Mouse (Mus musculus) MEL (cell line): Measurements from ENCODE around the gene Slc22a1.

Experiments used
- CTCF ChIP-seq, 3 experiments: IDR thresholded peaks in 2 of 3; conservative IDR thresholded peaks in 1 of 3; 2 replicates each; pipeline ENCODE4 v1.5.1; 2011 to 2012; ENCODE audit warnings: low read length in 3 of 3, low read depth in 2 of 3, mild to moderate bottlenecking in 2 of 3, improper control_type of control experiment in 1 of 3, inconsistent platforms in 1 of 3, mixed read lengths in 1 of 3, moderate library complexity in 1 of 3; ENCODE audit not compliant: control insufficient read depth in 1 of 3, insufficient read depth in 1 of 3, poor library complexity in 1 of 3, severe bottlenecking in 1 of 3
- E2F4 ChIP-seq: IDR thresholded peaks from 2 replicates; pipeline ENCODE4 v1.6.1; 2011; ENCODE audit warnings: low read depth, low read length, improper control_type of control experiment, borderline replicate concordance
- EP300 ChIP-seq, 2 experiments: IDR thresholded peaks; 2 replicates each; pipeline ENCODE4 v1.6.1; 2011; ENCODE audit warnings: improper control_type of control experiment in 2 of 2, low read length in 2 of 2, low read depth in 1 of 2, mild to moderate bottlenecking in 1 of 2
- GABPA ChIP-seq: IDR thresholded peaks from 2 replicates; pipeline ENCODE4 v1.6.1; 2012; ENCODE audit warnings: low read depth, mild to moderate bottlenecking, inconsistent platforms, low read length, improper control_type of control experiment, moderate library complexity
- GATA1 ChIP-seq: IDR thresholded peaks from 2 replicates; pipeline ENCODE4 v1.6.1; 2011; ENCODE audit warnings: low read depth, low read length, improper control_type of control experiment
- HCFC1 ChIP-seq: IDR thresholded peaks from 2 replicates; pipeline ENCODE4 v1.6.1; 2012; ENCODE audit warnings: low read depth, mild to moderate bottlenecking, inconsistent platforms, low read length, improper control_type of control experiment, moderate library complexity
- MYC ChIP-seq: IDR thresholded peaks from 2 replicates; pipeline ENCODE4 v1.6.1; 2011; ENCODE audit warnings: low read depth, mild to moderate bottlenecking, low read length, improper control_type of control experiment, moderate library complexity
- POLR2A ChIP-seq, 2 experiments: IDR thresholded peaks; 2 replicates each; pipeline ENCODE4 v1.6.1; 2011 to 2012; ENCODE audit warnings: low read length in 2 of 2, mild to moderate bottlenecking in 2 of 2, control low read depth in 1 of 2, improper control_type of control experiment in 1 of 2, low read depth in 1 of 2, moderate library complexity in 1 of 2; ENCODE audit not compliant: control insufficient read depth in 1 of 2, insufficient read depth in 1 of 2, poor library complexity in 1 of 2
- SMC3 ChIP-seq: IDR thresholded peaks from 2 replicates; pipeline ENCODE4 v1.6.1; 2011; ENCODE audit warnings: low read depth, low read length, improper control_type of control experiment
- TAL1 ChIP-seq: IDR thresholded peaks from 2 replicates; pipeline ENCODE4 v1.6.1; 2012; ENCODE audit warnings: mild to moderate bottlenecking, inconsistent platforms, low read length, moderate library complexity, mixed read lengths

- no peak for TF ChIP-seq SMC3
- no peak for TF ChIP-seq EP300 (IDR thresholded peaks at IDR 0.05; ENCODE audit: low read depth in 1 of 2, low read length in 2 of 2)
- no peak for TF ChIP-seq E2F4
- TF ChIP-seq POLR2A (IDR thresholded peaks at IDR 0.05; ENCODE audit: control insufficient read depth in 1 of 2, insufficient read depth in 1 of 2, low read depth in 1 of 2, low read length in 2 of 2, poor library complexity in 1 of 2) = no peak
- TF ChIP-seq CTCF (IDR thresholded peaks at IDR 0.05 in 2 of 3, conservative IDR thresholded peaks at IDR 0.05 in 1 of 3; ENCODE audit: control insufficient read depth in 1 of 3, insufficient read depth in 1 of 3, low read depth in 2 of 3, low read length in 3 of 3, poor library complexity in 1 of 3, severe bottlenecking in 1 of 3) = no peak
- no peak for TF ChIP-seq TAL1
- no peak for TF ChIP-seq GABPA
- no peak for TF ChIP-seq GATA1
- TF ChIP-seq MYC = no peak
- TF ChIP-seq HCFC1 = no peak
Observed at GRCm38 (mm10) chr17:12641087-12641486, 34.5 kb downstream of the Slc22a1 start.
